Mouse (Mus musculus) thymus, postnatal 14 days (tissue): ENCODE data around the gene Fxyd2.

ENCODE experiments used
- DNase-seq: peaks from one replicate; pipeline ENCODE4 v3.0.0; 2021

Gene Fxyd2

DNA sequence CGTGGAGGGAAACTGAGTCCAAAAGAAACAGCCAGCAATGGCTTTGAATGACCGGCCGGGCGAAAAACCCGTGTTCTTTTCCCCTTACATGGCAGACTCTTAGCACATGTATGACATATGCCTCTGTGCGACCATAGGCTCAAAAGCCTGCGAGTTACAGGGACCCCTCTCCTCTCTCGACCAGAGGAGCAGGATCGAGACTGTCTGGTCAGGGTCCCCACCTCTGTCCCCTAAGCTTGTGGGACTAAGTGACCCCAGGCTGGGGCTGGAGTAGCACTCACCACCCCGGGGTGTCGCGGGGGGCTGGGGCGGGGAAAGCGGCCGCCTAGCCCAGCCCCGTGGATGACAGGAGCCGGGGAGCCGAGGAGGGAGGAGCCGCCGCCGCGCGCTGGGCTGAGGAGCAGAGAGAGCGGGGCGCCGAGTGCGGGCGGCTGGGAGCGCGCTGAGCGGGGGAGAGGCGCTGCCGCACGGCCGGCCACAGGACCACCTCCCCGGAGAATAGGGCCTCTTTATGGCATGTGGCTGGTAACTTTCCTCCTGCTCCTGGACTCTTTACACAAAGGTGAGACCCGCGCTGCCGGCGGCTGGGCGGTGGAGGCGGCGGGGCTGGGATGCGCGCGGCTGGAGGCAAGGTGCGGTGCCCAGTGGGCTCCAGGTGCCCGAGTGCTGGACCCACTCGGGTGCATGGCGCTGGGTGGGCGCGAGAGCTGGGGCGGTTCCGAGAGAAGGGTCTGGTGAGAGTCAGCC lies 30.7 kb downstream of the Fxyd2 start:
- no peak for DNase-seq

DNA sequence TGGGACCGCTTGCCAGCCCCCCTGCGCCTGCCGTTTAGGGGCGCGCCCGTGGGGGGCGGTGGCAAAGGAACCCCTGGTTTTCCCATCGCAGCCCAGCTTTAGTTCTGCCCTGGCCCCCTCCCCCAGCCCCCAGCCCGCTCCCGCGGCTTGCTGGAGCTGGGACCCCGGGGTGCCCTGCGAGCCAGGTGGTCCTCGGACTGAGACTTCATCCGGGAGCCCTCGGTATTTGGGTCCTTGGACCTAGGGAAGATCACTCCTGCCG lies 31.2 kb downstream of the Fxyd2 start:
- no peak for DNase-seq

DNA sequence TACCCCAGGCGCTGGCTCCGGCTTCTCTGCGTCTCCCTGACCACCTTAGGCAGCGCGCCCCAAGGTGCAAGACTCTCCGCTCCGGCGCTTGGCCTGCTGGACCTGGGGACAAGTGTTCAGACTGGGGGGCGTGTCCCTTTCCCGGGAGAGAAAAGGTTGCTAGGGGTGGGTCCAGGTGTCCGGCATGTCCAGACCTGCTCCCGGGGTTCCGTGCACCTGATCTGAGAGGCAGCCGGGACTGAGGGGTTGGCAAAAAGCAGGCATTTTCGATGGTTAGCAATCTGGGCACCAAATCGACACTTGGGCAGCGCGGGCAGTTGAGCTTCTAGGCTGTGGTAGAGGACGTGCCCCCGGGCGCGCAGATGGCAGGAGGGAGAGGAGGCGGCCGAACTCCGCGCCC lies 31.7 kb downstream of the Fxyd2 start:
- DNase-seq = no peak

DNA sequence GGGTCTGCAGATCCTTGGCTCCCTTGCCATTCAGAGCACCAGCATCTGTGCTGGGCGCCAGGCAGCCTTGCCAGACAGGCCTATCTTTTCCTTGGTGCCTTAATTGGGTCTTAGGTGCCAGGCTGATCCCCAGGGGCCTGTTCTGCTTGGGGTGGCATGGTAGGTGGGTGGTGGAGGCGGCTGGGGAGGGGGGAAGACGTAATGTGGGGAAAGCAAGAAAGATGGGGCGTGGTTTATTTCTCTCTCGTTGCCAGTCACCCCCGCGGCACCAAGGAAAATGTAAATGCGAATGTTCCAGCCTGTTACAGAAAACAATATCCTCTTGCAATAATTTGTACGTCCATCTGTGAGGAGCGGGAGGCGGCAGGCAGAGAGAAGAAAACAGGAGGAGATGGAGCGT lies 33.2 kb downstream of the Fxyd2 start:
- no peak for DNase-seq

DNA sequence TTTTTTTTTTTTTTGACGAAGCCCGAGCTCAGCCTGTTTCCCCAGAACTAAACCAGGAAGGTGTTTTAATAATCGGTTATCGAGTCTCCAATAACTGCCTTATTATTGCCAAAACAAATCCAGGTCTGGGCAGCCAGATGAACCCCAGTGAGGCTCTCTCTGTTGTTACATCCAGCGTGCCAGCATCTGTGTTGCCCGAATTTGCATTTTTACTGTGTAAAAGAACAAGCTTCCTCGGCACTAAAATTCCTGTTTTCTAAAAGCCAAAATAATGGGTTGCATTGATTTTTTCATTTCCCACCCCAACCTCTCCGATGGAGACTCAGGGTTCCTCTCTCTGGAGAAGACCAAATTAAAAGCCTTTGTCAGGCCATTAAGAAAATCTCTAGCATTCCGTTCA lies 33.6 kb downstream of the Fxyd2 start:
- no peak for DNase-seq

DNA sequence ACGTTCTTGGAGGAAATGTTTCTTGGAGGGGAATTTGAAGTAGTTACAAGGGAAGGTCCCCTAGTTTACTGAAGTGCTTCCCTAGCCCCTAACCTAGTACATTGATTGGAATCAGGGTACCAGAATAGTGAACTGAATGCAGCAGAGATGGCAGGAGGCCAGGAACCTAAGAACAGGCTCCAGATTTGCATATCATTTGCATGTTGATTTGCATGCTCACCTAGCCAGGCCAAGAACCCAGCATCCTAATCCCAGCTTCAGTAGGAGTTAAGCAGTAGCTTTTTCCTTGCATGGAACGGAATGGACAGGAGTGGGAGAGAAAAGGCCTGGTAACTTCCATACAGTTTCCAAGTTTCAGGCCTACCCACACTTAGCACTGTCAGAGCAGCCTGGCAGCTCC lies 34.7 kb downstream of the Fxyd2 start:
- no peak for DNase-seq

DNA sequence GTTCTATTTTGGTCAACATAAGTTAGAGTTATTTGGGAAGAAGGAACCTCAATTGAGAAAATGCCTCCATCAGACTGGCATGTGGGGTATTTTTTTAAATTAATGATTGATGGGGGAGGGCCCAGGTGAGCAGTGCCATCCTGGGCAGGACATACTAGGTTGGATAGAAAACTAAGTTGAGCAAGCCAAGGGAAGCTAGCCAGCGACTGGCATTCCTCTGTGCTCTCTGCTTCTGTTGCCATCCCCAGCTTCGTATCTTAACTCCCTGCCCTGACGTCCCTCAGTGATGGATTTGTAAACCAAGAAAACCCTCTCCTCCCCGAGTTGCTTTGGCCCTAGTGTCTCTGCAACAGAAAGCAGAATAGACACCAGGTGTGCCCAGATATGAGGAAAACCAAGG lies 39.6 kb downstream of the Fxyd2 start:
- no peak for DNase-seq

DNA sequence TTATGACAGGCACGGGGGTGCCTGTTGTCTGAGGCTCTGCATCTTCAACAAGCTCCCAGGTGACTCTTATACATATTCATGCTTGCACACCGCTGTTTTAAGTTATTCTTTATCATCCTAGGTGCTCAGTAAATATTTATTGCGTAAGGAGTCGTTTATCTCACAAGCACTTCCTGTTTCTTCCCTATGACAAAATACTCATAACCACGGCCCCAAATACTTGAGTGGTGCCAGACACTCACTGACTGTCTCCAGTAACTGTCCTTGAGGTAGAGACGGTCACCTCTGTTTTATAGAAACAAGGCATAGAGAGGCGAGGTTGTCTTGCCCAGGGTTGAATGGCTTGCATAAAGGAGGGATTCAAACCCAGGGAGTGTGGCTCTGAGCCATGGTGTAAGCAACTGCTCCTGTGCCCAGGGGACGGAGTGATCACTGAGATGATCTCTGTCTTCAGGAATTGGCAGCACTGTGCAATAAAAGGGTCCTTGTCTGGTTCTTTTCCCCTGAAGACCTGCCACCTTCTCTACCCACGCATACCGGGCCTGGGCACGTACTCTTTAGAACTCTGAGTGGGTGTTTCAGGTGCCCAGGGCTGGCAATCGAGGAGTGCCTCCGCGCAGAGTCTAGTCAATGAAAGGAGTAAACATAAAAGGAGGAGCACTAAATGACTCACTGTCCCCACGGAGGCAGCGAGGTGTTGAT lies 40.8 kb downstream of the Fxyd2 start:
- DNase-seq = no peak

DNA sequence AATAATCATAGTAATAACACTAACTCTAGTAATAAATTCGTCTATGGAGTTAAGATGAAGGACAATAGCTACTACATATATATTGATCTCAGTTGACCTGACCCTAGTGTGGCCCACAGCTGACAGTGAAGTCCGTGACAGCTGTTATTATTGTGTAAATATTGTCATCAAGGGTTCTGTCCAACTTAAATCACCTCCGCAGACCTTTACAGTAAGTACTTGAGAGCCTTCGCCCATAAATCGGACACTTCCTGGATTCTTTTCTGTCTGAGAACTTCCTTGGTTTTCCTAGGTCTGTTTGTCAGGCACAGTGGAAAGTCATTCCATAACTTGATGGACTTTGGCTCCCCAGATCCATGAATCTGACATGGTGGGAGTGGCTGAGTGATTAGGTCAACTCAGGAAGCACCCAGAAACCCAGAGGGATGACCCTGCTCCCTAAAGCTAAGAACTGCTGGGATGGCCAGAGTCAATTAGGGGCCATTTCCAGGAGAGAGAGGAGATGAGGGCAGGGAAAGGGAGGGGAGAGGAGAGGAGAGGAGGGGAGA lies 44.9 kb downstream of the Fxyd2 start:
- DNase-seq = no peak

DNA sequence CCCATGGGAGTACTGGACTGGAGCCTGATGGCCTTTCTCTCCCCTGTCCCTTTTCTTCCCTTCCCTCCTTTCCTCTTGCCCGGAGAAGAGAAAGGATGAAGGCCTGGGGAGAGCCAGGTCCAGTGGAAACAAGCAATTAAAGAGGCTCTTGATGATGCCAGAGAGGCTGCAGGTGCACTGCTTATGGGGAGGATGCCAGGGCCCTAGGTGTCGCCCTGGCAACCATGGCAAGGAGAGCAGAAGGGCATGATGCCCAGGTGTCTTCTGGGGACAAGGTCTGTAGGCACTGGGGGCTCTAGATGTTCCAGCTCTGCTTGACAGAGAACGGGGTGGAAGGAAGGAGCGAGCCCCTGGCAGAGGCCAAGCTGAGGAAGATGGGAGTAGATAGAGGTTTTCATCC lies 50.2 kb downstream of the Fxyd2 start:
- DNase-seq = no peak

DNA sequence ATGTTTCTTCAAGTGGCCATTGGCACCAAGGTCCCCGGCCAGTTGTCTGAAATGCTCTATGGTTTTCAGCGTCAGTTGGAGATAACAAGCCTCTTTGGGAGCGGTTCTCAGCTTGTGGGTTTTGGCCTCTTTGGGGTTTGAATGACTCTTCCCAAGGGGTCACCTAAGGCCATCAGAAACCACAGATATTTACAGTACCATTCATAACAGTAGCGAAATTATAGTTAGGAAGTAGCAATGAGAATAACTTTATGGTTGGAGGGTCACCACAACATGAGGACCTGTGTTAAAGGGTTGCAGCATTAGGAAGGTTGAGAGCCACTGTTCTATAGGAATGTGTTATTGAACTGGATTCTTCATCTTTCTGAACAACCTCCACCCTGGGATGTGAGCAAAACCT lies 51.9 kb downstream of the Fxyd2 start:
- no peak for DNase-seq

DNA sequence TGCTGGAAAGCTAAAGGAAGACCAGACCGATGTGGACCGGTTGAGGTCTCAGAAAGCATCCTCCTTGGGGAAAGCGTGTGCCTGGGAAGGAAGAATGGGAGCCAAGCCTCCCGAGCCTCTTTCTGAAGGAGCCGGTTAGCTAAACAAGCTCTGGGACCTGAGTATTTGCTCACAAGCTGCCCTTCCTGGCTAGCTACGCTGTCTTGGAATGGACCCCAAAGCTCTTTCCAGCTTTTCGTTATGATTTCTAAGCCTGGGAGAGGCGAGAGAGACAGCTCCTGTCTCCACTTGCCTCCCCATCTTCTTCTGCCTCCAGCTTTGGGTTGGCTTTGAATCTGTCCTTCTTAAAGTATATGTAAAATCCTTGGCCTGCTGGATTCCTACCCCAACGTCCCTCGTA lies 54.6 kb downstream of the Fxyd2 start:
- no peak for DNase-seq

DNA sequence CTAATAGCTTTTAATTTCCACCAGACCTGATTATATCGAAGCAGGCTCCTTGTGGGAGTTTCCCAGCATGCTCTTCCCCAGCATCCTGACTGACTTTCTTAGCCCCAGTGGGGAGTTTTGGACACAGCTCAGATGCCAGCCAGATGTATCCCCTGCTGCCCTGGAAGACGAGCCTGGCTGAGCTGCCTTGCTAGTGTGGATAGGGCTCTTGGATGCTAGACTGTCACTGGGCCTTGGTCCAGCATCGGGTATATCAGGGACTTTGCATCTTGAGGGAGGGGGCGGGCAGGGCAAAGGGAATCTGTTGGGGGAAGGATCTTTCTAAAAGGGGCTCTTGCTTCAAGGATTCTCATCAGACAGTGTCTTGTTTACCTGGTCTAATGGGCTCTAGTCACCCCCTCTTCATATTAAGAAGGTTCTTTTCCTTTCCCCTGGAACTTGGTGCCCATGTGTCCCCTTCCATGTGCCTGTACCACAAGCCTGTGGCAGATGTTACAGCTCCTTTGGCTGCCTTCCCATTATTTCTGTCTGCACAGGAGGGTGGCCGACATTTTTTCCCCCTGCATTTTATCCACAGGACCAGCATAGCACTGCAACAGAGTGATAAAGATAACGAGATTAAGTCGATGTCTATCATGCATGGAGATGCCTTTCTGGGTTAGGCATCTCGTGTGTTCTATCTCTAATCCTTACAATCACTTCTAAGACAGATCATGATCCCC lies 55.6 kb downstream of the Fxyd2 start:
- DNase-seq = no peak

DNA sequence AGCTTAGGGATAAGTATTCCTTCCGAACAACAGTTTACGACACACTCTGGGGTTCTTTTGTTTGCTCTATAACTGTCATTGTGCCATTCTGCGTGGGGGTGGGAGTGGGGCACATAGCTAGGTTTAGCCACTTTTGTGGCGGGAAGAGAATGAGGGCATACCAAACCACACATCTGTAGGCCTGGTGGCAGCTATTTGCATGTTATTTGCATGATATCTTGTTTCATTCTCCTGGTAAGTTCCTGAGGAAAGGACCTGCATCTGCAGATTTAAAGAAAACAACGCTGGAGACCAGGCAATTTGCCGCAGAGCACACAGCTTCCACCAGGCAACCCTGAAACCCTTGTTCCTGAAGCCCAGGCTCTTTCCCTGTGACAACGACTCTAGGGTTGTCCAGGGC lies 57.7 kb downstream of the Fxyd2 start:
- DNase-seq = no peak

DNA sequence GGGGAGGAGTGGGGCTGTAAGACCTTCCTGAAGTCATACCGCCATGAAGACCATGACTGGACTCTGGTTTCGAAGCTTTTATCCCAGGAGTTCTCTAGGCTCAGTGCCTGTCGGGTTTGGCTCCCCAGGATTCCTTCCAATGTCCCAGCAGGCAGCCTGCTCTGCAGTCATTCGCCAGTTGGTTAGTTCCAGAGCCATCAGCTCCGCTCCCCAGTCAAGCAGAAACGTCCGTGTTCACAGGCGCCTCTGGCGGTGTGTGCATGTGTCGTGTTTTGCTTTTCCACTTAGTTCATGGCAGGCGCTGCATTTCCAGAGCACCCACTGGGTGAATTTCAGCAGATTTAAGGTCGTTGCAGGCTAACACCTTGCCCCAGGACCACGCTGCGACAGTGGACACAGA lies 58.9 kb downstream of the Fxyd2 start:
- DNase-seq = no peak
